Mouse (Mus musculus) liver, embryonic 14 days (tissue): Measurements from ENCODE around the gene Klhdc9. TPM values are rescaled to one million over a fixed set of nuclear protein-coding genes. Genes with fewer than 3 reads are reported as not detected.

Experiments used
- polyA plus RNA-seq: library from polyadenylated mRNA; depleted of rRNA; stranded (reverse); fragments of >200 nt; gene quantifications from 2 replicates; pipeline ENCODE4 v1.2.3, GENCODE M21; 2012; rRNA removed

The Klhdc9 gene
- 0.23 and 0.24 TPM in 2 replicates for polyA plus RNA-seq

DNA sequence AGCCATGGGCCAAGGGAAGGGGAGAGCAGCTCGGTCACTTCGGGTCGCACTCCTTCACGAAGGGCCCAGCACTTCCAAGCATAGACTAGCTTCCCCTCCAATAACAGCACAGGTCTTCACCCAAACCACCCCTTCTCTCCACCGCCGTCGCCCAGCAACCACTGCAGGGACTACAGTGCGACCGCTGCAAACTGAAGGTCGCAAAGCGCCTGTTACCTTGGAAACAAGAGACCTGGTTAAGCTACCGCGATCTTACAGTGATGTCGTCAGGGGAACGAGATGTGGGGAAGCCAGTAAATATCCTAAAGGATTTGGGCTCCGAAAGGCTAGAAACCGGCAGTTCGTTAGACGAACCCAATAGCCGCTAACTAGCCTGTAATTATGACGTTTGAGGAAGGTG, at the start of gene Klhdc9:
TSS of gene Klhdc9 (minus strand) at position 143 of the 400 bp plus-strand sequence.

DNA sequence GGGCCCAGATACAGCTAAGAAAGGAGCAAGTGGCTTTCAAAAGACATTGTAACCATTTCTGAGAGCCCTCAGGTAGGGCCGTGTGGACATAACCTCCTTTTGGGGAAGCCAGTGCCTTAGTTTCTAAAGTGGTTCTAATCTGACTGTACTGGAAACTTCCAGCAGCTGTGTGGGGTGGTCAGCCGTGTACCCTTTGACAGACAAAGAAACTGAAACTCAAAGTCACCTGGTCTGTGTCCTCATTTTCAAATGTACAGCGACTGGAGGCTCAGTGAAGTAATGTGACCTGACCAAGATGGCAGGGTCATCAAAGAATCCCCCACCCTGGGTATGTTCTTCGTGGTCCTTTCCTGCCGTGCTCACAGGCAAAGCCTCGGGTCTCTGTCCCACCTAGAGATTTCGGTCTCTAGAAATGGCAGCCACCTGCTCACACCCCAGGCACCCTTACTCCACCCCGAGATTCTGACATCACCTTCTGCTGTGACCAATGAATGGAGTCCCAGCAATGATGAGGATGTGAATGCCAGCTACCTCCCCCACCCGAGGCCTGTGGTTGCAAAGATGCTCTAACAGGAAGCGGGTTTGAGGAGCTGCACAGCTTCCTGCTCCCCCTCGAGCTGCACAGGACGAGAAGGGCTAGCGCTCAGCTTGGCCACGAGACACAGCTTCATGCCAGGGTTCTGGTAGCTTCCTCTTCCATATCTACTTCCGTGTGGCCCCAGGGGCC, 27.9 kb upstream of the Klhdc9 start, which contains the start of gene Arhgap30:
TSS of gene Arhgap30 (plus strand) at position 579 of the 727 bp plus-strand sequence.

DNA sequence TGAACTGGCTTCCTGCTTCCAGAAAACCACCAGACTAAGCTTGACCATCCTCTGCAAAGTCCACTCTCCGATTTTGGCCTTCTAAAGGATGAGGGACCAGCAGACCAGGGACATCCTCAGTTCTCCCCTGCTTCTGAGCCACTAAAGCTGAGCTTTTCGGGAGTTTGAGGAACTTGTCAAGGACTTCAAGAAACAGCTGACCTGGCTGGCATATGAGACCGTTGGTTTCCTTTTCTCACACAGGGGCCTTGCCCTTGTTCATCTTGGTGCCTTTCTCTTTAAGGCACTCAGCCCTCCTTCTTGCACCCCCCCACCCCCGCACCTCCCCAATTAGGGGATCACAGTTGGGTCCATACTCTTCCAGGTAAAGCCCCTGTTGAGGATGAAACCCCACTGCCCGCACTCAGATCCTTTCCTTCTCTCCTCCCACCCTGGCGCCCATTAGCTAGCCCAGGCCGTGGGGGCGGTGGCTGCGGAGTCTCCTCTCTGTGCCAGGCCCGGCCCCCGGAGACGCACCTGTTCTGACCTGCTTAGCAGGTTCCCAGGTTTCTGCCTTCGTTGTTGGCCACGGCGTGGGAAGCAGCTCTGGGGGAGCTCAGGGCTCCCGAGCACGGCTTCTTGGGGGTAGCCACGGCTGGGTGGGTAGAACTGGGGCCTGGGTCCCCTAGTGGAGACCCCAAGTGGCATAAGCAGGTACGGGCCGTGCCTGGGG, 9.4 kb upstream of the Klhdc9 start, which contains the start of gene Nectin4:
TSS of gene Nectin4 (plus strand) at position 255 of the 712 bp plus-strand sequence.

DNA sequence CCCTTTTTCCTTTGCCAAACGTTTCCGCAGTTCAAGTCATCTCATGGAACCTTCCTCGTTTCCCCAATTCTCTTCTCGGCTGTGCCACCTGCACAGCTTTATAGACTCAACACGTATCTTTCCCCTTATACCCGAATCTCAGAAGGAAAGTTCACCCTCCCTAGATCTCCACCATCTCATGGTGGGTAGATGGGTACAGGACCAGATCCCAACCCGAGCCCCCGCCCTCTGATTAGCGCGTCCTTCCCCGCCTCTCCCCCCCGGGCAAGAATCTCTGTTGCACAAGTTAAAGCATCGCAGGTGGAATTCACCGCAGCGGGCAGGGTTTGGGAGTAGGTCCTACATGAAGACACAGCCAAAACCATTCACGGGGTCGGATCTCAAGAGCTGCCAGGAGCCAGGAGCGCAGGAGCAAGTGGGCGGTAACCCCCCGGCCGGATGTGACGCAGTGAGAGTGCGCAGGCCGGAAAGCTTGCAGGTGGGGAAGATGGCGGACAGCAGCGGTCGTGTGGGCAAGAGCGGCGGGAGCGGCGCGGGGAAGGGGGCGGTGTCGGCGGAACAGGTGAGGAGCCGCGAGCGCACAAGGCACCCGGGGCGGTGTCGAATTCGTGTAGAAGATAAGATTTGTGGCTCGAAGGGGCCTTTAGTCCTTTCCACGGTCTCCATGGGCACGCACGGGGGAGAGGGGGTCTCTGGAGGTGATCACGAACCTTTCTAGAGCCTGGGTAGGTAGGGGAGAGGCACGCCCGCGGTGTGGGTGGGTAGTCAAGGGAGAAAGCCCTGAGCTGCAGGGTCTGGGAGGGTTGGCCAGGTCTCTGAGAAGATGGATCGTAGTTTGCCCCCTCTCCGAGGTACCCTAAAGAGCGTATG, 15.1 kb downstream of the Klhdc9 start, which contains the start of the genes Nit1 and Pfdn2:
TSS of gene Nit1 (minus strand) at position 422 of the 870 bp plus-strand sequence.
TSS of gene Pfdn2 (plus strand) at position 446 of the 870 bp plus-strand sequence.

DNA sequence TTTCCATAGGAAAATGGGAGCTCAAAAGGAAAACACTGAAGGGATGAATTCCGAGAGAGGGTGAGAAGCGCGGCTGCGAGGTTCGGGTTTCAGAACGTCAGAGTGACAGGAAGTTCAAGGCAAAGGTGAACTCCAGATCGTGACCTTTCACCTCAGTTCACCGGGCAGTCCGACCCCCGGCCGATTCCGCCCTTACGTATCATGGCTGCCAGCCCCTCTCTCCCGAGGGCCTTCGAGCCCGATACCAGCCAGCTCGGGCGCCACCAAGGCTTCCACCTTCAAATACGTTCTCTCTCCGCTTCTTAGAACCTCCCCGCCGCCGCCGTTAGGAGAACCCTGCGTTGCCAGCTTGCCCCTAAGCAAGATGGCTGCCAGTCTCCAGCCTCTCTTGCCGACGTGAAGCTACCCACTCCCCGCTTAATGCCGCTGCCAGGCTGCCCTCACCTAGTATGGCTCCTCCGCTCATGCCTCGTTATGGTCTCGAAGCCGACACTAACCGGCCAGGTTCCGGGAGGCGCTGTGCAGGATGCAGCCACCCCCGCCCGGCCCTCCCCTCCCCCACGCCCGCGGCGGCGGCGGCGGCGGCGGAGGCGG, 31.7 kb downstream of the Klhdc9 start, which contains the start of gene Dedd:
TSS of gene Dedd (plus strand) at position 307 of the 594 bp plus-strand sequence.

Other genes with a start within 250 kb of the Klhdc9 start
- 2.0 and 2.2 TPM in 2 replicates for gene Cfap126, start 246.9 kb downstream of the Klhdc9 start, polyA plus RNA-seq
- 101 and 123 TPM in 2 replicates for gene Sdhc, start 210.2 kb downstream of the Klhdc9 start, polyA plus RNA-seq
- 0.08 and 0.11 TPM in 2 replicates for gene Mpz, start 210.1 kb downstream of the Klhdc9 start, polyA plus RNA-seq
- gene Pcp4l1, start 164.5 kb downstream of the Klhdc9 start, polyA plus RNA-seq = 1.0 and 1.1 TPM in 2 replicates
- 0.59 and 0.90 TPM in 2 replicates for gene Nr1i3, start 146.8 kb downstream of the Klhdc9 start, polyA plus RNA-seq
- 10.6 and 11.9 TPM in 2 replicates for gene Tomm40l, start 138.3 kb downstream of the Klhdc9 start, polyA plus RNA-seq
- gene Apoa2, start 135.7 kb downstream of the Klhdc9 start, polyA plus RNA-seq = 2,548 and 2,817 TPM in 2 replicates
- 41.9 and 56.5 TPM in 2 replicates for gene Fcer1g, start 126.4 kb downstream of the Klhdc9 start, polyA plus RNA-seq
- gene Adamts4, start 110.4 kb downstream of the Klhdc9 start, polyA plus RNA-seq = 0.18 and 0.24 TPM in 2 replicates
- gene Ndufs2, start 109.4 kb downstream of the Klhdc9 start, polyA plus RNA-seq = 80.1 and 91.3 TPM in 2 replicates
- gene B4galt3, start 90.5 kb downstream of the Klhdc9 start, polyA plus RNA-seq = 12.0 and 15.2 TPM in 2 replicates
- 138 and 165 TPM in 2 replicates for gene Ppox, start 79.6 kb downstream of the Klhdc9 start, polyA plus RNA-seq
- 16.5 and 19.1 TPM in 2 replicates for gene Usp21, start 72.8 kb downstream of the Klhdc9 start, polyA plus RNA-seq
- gene Ufc1, start 65.8 kb downstream of the Klhdc9 start, polyA plus RNA-seq = 21.5 and 27.7 TPM in 2 replicates
- gene Dedd, start 31.7 kb downstream of the Klhdc9 start, polyA plus RNA-seq = 15.6 and 18.6 TPM in 2 replicates
- gene Nit1, start 15.2 kb downstream of the Klhdc9 start, polyA plus RNA-seq = 20.0 and 23.2 TPM in 2 replicates
- gene Pfdn2, start 15.1 kb downstream of the Klhdc9 start, polyA plus RNA-seq = 41.8 and 44.2 TPM in 2 replicates
- gene Nectin4, start 9.3 kb upstream of the Klhdc9 start, polyA plus RNA-seq = 0.06 and 0.21 TPM in 2 replicates
- 2.7 and 3.5 TPM in 2 replicates for gene Arhgap30, start 28.2 kb upstream of the Klhdc9 start, polyA plus RNA-seq
- gene Usf1, start 50.5 kb upstream of the Klhdc9 start, polyA plus RNA-seq = 13.6 and 16.4 TPM in 2 replicates
- 0.86 and 0.90 TPM in 2 replicates for gene Tstd1, start 58.1 kb upstream of the Klhdc9 start, polyA plus RNA-seq
- 12.0 and 13.4 TPM in 2 replicates for gene F11r, start 76.7 kb upstream of the Klhdc9 start, polyA plus RNA-seq
- 2.0 and 2.4 TPM in 2 replicates for gene Alyref2, start 142.7 kb upstream of the Klhdc9 start, polyA plus RNA-seq
- gene Itln1, start 174.5 kb upstream of the Klhdc9 start, polyA plus RNA-seq = not detected in 2 replicates
- gene Cd244a, start 198.4 kb upstream of the Klhdc9 start, polyA plus RNA-seq = 0.11 and 0.17 TPM in 2 replicates
- gene Ly9, start 246.6 kb upstream of the Klhdc9 start, polyA plus RNA-seq = 1.1 and 1.5 TPM in 2 replicates